Mouse (Mus musculus) layer of hippocampus, postnatal 10 days (tissue): Measurements from ENCODE around the gene Hivep3. TPM values are rescaled to one million over a fixed set of nuclear protein-coding genes. Genes with fewer than 3 reads are reported as not detected.

Experiments used
- DNase-seq, 2 experiments: peaks; one replicate each; pipeline ENCODE4 v3.0.0; 2021; ENCODE audit warnings: low spot score in 2 of 2
- total RNA-seq, 2 experiments: library from RNA; stranded (reverse); gene quantifications; 2 replicates each; pipeline ENCODE4 v1.2.3; 2021

Gene Hivep3
- total RNA-seq, 2 experiments from 2014 or later: 50.6 to 55.3 TPM

DNA sequence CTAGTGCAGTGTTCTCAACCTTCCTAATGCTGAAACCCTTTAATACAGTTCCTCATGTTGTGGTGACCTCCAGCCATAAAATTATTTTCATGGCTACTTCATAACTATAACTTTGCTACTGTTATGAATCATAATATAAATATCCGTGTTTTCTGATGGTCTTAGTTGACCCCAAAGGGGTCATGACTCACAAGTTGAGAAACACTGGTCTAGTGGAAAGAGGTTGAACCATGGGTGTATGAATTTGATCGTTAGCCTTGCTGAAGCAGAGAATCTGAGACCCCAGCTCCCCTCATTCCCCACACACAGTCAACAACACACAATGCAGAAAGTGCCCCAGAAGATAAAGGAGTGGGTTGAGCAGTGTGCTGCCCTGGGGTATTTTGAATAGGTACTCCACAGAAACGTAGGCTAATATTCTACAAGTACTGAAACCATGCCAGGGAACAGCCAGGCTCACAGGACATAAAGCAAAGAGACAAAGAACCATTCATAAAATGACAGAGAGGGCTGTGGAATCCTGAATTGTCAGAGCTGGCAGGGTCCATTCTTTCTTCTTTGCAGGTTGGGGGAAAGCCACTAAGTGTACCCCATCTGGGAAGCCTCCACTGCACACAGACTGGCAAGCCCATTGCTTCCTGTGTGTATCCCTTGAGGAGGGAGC, 212.8 kb downstream of the Hivep3 start:
- DNase-seq: no peak

- no peak for DNase-seq
These were observed 213.9 kb downstream of the Hivep3 start for GRCm38 (mm10) chr4:119947232-119948162.

DNA sequence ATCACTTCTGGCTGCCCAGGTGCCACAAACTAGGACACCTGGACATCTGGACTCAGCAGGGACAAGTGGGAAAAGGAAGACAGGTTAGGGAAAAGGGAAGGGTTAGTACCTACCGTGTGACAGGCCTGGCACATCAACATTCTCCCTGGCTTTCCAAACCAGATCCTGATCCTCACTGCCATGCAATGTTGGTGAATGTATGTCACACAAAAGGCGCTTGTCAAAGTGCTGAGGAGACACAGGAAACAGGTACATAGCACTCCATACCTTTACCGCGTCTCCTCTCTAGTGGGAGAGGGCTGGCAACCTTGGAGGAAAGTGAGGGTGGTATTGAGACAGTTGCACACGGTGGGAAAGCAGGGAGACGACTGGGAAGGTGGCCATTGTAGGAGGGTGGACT, 214.8 kb downstream of the Hivep3 start:
- DNase-seq: no peak

GRCm38 (mm10) chr4:119948922-119949614, 215.5 kb downstream of the Hivep3 start:
- DNase-seq: no peak

DNA sequence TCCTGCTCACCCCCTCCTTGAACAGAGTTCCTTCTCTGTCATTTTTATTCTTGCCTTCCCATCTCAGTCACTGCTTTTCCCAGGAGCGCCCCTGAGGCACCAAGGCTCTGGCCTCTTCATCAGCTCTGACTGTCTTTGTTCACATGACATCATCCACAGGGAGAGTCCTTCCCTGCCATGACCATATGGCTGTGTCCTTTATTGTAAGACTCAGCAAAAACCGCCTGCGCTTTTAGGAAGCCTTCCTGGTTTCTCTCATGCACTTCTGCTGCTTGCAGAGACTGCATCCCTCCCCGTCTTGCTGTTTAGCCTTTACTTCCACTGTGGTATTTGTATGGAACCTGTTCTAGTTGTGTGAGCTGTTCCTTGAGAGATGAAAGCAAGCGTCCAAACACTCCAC, 216.6 kb downstream of the Hivep3 start:
- no peak for DNase-seq

DNA sequence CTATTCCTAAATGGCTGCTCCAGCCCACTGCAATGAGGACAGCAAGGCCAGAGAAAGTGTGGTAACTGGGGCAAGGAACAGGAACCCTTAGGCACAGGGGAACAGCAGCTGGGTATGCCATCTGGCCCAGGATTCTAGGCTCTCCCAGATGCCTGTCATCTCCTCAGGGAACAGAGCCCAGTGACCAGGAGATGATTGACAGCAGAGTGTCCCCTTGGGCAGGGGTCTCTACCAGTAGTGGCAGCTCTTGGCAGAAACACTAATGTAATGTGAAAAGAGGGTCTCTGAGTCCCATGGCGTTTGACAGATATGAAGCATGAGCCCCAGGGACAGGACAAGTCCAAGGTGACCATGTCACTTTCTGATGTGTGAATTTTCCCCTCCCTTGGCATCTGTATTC, 217.5 kb downstream of the Hivep3 start:
- DNase-seq: no peak

- no peak for DNase-seq
These were observed 221.4 kb downstream of the Hivep3 start for GRCm38 (mm10) chr4:119955008-119955407.

DNA sequence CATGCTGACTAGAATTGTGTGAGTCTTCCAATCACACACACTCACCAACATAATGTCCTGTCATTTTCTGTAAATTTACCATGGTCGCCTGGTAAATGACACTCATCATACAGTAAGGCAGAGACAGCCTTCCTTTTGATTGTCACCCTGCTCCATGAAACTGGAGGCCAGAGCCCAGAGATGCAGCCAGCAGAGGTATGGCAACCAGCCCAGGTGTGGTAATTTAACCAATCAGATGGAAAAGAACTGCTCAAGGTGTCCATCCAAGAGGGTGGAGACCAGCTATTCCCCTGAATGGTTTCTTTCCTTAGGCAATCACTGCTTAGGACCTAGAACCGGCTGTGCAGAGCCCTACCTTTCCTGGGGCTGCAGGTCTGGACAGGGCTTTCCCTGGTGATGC, 224.4 kb downstream of the Hivep3 start:
- no peak for DNase-seq

DNA sequence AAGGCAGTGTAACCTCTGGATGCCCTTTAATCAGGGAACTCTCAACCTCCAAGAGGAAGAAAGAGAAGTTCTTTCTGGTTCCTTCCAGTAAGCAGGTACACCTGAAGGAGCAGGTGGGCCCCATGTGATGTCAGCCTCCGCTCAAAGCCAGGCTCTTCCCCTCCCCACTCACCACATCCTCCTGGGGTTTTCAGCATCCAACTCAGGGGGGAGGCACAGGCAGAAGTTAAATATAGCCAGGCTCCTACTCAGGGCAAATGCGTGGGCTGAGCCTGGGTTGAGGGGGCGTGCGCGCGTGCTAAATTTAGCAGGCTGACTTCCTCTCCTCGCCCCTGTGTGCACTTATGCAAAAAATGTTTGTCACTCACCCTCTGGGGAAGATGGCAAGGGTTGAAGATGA, 225.7 kb downstream of the Hivep3 start:
- DNase-seq: no peak

DNA sequence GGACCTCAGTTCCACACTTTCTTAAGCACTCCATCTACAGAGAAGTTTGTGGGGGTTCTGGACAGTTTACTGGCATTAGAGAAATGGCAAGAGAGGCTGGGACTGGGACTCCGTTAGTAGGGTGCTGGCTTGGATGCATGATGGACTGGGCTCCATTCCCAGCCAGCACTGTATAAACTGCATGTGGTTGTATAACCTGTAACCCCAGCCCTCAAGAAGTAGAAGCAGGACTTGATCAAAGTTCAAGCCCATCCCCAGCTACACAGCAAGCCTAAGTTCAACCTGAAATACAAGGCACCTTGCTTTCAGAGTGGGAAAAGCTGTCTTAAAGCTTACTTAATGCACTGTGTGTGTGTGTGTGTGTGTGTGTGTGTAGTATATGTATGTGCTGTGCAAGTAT, 226.3 kb downstream of the Hivep3 start:
- DNase-seq: no peak

GRCm38 (mm10) chr4:119960523-119960922, 226.9 kb downstream of the Hivep3 start:
- no peak for DNase-seq

- DNase-seq: no peak
These were observed 227.6 kb downstream of the Hivep3 start for GRCm38 (mm10) chr4:119961164-119961563.

DNA sequence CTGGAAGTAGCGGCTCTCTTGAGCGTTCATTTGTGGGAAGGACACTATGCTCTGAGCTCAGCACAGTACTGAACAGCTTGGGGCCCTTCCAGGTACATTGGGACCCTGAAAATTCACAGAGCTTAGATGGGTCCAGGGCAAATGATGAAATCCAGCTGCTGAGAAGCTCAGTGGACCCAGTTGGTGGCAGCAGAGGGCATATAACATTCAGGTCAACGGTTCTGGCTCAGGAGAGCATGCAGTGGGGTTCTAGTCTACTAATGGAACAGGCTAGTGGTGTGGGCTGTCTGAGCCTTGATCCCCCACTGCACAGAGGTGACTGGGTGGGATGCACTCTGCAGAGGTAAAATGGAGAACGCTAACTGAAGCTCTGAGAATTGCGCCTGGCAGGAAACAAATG, 228.5 kb downstream of the Hivep3 start:
- no peak for DNase-seq

DNA sequence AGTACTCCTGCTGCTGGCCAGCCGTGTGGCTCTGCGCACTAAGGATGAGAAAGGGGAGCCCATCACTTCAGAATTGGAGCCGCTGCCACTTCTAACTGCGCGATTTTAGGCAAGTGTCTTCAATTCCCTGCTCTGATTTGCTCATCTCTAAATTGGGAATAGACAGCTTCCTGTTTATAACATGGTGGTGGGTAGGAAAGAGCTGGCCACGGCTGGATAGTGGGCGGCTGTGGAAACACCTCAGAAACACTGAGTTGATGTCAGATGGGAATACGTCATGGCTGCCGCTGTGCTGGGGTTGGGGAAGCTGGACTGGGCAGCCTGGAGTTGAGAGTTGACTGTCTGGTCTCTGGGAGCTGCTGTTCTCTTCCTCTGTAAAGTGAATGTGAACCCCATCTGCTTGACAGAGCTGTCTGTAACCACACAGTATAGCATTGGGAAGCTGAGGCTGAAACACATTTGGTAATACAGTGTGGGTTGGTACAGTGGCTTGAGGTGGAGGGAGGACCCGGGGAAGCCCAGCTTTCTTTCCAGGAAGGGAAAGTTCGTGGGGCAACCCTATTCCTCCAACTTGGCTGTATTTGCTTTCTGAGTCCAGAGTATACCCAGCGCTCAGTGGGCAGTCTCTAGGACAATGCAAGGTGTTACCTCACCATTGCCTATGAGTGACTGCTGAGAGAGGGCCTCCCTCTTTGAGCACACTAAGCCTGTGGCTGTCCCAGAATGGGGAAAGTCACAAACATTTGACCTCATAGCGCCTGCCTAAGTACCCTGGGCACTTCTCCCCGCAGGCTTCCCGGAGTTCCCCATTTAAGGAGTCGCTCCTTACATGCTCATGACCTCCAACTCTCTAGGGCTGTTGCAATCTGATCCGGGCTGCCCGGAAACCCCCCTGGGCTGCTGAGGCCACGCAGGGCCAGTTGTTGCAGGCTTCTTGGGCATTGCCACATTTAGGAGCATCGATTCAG, 232.8 kb downstream of the Hivep3 start:
- DNase-seq: no peak

- no peak for DNase-seq
These were observed 233.6 kb downstream of the Hivep3 start for GRCm38 (mm10) chr4:119967073-119967608.

DNA sequence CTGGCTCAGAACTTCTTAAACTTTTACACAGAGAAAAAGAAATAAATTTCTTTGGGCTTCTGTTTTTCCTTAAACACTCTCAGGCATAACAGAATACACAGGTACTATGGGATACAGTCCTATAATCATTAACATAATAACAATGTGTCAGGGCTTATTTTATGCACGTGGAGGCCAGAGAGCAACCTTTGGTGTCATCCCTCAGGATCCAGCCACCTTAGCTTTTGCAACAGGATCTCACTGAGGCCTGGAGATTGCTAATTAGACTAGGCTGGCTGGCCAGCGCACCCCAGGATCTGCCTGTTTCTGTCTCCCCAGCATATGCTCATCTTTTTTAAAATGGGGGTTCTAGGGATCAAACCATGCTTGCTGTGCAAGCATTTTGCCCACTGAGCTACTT, 234.1 kb downstream of the Hivep3 start:
- no peak for DNase-seq

DNA sequence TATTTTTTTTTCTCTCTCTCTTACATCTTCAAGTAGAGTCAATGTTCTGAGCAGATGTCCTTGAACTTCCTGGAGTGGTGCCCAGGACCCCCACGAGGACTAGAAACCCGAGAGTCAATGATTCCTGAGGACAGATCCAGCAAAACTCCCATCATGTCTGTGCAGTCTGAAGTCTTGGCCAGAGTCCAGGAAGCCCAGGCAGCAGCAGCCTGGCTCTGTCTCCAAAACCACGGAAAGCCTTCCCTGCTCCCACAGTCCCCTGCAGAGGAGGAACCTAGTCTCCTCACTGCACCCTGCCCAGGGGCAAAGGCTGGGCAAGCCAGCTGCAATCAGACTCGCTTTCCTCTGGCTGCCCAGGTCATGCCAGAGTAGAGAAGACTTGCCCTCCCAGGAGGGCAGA, 234.5 kb downstream of the Hivep3 start:
- peak; percentile 46 to 59 for DNase-seq

DNA sequence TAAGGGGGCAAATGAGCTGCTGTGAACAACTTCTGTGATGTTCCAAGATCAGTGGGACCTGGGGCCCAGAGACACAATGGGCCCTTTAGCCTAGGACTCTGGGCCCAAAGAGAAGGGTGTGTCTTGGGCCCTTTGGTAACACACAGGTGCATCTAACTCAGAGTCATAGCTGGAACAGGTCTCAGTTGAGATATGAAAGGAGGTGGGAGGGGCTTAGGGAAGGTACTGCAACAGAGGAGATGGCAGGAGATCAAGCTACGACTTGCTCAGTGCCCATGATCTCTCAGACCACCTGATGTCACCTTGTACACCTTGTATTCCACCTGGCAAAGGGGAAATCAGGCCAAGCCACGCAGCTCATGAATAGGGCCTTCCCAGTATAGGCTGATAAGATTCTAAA, 235.3 kb downstream of the Hivep3 start:
- no peak for DNase-seq

DNA sequence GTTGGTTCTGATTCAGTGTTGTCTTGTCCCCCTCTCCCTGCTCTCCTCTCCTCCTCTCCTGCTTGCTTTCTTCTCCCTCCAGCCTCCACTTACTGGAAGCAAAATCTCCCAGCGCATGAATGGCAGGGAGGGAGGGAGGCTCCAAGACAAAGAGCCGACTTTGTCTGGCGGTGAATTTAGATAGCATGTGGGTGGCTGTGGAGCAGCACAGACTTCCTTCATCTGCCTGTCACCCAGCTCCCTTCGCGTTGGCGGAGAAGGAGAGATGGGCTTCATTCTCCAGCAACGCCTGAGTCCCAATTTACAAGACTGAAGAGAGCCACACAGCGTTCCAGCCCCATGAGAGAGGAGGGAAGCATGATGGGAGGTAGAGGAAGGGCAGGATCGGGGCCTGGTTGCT, 236.6 kb downstream of the Hivep3 start:
- DNase-seq: peak; percentile 54 to 61

DNA sequence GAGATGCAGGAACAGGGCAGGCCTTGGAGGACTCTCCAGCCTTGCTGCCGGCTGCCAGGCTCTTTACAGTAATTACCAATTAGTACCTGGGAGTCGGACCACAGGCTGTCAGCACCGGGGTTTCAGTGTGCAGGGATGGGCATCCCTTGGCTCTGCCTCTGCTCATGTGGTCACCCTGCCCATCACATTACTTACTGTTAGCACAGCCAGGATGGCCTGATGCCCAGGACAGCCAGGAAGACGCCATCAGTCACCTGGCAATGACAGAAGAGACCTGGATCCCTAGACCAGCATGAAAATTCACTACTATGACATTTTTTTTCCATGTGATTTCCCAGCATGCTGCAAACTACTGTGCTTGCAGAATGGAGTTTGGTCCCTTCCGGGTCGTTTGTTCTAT, 238.8 kb downstream of the Hivep3 start:
- no peak for DNase-seq
